ENCODE assay signal across 11 mouse cellular contexts in genomic region chr10:44454753-44455152, GRCm38 (mm10).
DNase-seq lines count a peak whose midpoint lies in the region; ATAC-seq and TF ChIP-seq lines count a peak whose summit lies in the region.
"Had no signal": no experiment of that assay in that cellular context is flagged by ENCODE, and none has a peak within 500 bp of the region (broad histone marks: within the 10 kb centered on the region; RNA-seq: fewer than 3 reads in every experiment).

No protein-coding gene starts in this region.

- no peaks in the 10 kb centered on the region for H3K9me3 ChIP-seq in forebrain, postnatal 0 days (ENCODE audit: low read length)
- no peaks in the 10 kb centered on the region for H3K9me3 ChIP-seq in forebrain, embryonic 16.5 days (ENCODE audit: control insufficient read depth, low read length)
- H3K9me3 ChIP-seq in embryonic facial prominence, embryonic 15.5 days (replicated peaks), result no peaks in the 10 kb centered on the region
- H3K9me3 ChIP-seq in stomach, embryonic 15.5 days, result no peaks in the 10 kb centered on the region
- no peaks in the 10 kb centered on the region for H3K9me3 ChIP-seq in midbrain, embryonic 16.5 days (replicated peaks; ENCODE audit: control insufficient read depth, low read length, poor library complexity, severe bottlenecking)

- H3K27me3 ChIP-seq in forebrain, postnatal 0 days (ENCODE audit: insufficient read depth, low read length), result peaks cover 45% of the 10 kb centered on the region
- H3K27me3 ChIP-seq in forebrain, embryonic 16.5 days (replicated peaks; ENCODE audit: control insufficient read depth, insufficient read depth, low read length), result peaks cover 23% of the 10 kb centered on the region
- no peaks in the 10 kb centered on the region; the same call in 1 of the 2 replicates for H3K27me3 ChIP-seq in liver, adult 2 months (ENCODE audit: control insufficient read depth, insufficient read depth, low read length)
- H3K27me3 ChIP-seq in embryonic facial prominence, embryonic 15.5 days, result peaks cover 10% of the 10 kb centered on the region
- H3K27me3 ChIP-seq in stomach, embryonic 15.5 days (replicated peaks), result peaks cover 18% of the 10 kb centered on the region; the same call in 1 of the 2 replicates
- H3K27me3 ChIP-seq in midbrain, embryonic 16.5 days (ENCODE audit: control insufficient read depth, insufficient read depth, low read depth, low read length), result peaks cover 14% of the 10 kb centered on the region

- no peak for TF ChIP-seq CTCF in forebrain, postnatal 0 days (IDR thresholded peaks at IDR 0.05; ENCODE audit: low read depth)
- TF ChIP-seq CTCF in liver, adult 2 months (IDR thresholded peaks at IDR 0.05; ENCODE audit: low read depth, low read length), result 0 out of 2 replicates have a peak, but pooled peaks have one; percentile 16

- H3K4me3 ChIP-seq in forebrain, postnatal 0 days (ENCODE audit: low read depth, low read length), result no peak overlapping the region
- H3K4me3 ChIP-seq in forebrain, embryonic 16.5 days (replicated peaks; ENCODE audit: low read length), result no peak overlapping the region
- H3K4me3 ChIP-seq in liver, adult 2 months (ENCODE audit: insufficient read depth, low read depth, low read length), result no peak overlapping the region
- peak overlapping the region; percentile 17 for H3K4me3 ChIP-seq in embryonic facial prominence, embryonic 15.5 days (replicated peaks)
- H3K4me3 ChIP-seq in stomach, embryonic 15.5 days (replicated peaks), result no peak overlapping the region
- no peak overlapping the region for H3K4me3 ChIP-seq in midbrain, embryonic 16.5 days (ENCODE audit: low read depth, low read length)

- H3K36me3 ChIP-seq in forebrain, postnatal 0 days (ENCODE audit: insufficient read depth), result no peaks in the 10 kb centered on the region
- no peaks in the 10 kb centered on the region for H3K36me3 ChIP-seq in forebrain, embryonic 16.5 days (ENCODE audit: control insufficient read depth, insufficient read depth)
- no peaks in the 10 kb centered on the region for H3K36me3 ChIP-seq in liver, adult 2 months (ENCODE audit: control insufficient read depth, insufficient read depth, low read length)
- no peaks in the 10 kb centered on the region for H3K36me3 ChIP-seq in embryonic facial prominence, embryonic 15.5 days
- no peaks in the 10 kb centered on the region for H3K36me3 ChIP-seq in stomach, embryonic 15.5 days
- H3K36me3 ChIP-seq in midbrain, embryonic 16.5 days (ENCODE audit: control insufficient read depth, insufficient read depth, low read length), result no peaks in the 10 kb centered on the region

- TF ChIP-seq POLR2A in liver, adult 2 months (IDR thresholded peaks at IDR 0.05; ENCODE audit: extremely low read depth, insufficient read depth, low read length), result no peak

- peak; percentile 21; the same call in 1 of the 2 replicates for ATAC-seq in forebrain, postnatal 0 days
- no peak for ATAC-seq in forebrain, embryonic 16.5 days
- ATAC-seq in embryonic facial prominence, embryonic 15.5 days (ENCODE audit: insufficient number of reproducible peaks, low FRiP score, low TSS enrichment, low read depth), result no peak
- 0 out of 2 replicates have a peak, but pooled peaks have one; percentile 42 for ATAC-seq in stomach, embryonic 15.5 days (ENCODE audit: insufficient read depth, low FRiP score, low read depth)
- ATAC-seq in midbrain, embryonic 16.5 days, result no peak

- no peak overlapping the region for H3K27ac ChIP-seq in forebrain, postnatal 0 days (ENCODE audit: low read depth, low read length)
- H3K27ac ChIP-seq in forebrain, embryonic 16.5 days (ENCODE audit: low read length), result no peak overlapping the region
- H3K27ac ChIP-seq in liver, adult 2 months (replicated peaks; ENCODE audit: insufficient read depth, low read depth, low read length), result no peak overlapping the region
- H3K27ac ChIP-seq in embryonic facial prominence, embryonic 15.5 days (replicated peaks), result no peak overlapping the region
- H3K27ac ChIP-seq in stomach, embryonic 15.5 days, result no peak overlapping the region
- no peak overlapping the region for H3K27ac ChIP-seq in midbrain, embryonic 16.5 days (ENCODE audit: low read length)

- H3K4me2 ChIP-seq in forebrain, postnatal 0 days (ENCODE audit: low read depth), result no peak overlapping the region
- no peak overlapping the region for H3K4me2 ChIP-seq in forebrain, embryonic 16.5 days (ENCODE audit: low read length)
- peak overlapping the region; percentile 13 for H3K4me2 ChIP-seq in embryonic facial prominence, embryonic 15.5 days (replicated peaks)
- H3K4me2 ChIP-seq in stomach, embryonic 15.5 days, result no peak overlapping the region
- H3K4me2 ChIP-seq in midbrain, embryonic 16.5 days (ENCODE audit: low read length), result no peak overlapping the region

- 0 out of 2 replicates have a peak, but pooled peaks cover 10% of the 10 kb centered on the region for H3K4me1 ChIP-seq in forebrain, postnatal 0 days (ENCODE audit: insufficient read depth)
- H3K4me1 ChIP-seq in forebrain, embryonic 16.5 days (replicated peaks; ENCODE audit: control insufficient read depth, insufficient read depth, low read length), result peaks cover 30% of the 10 kb centered on the region
- H3K4me1 ChIP-seq in liver, adult 2 months (ENCODE audit: control insufficient read depth, insufficient read depth, low read length), result no peaks in the 10 kb centered on the region; the same call in 1 of the 2 replicates
- H3K4me1 ChIP-seq in embryonic facial prominence, embryonic 15.5 days, result peaks cover 22% of the 10 kb centered on the region
- H3K4me1 ChIP-seq in stomach, embryonic 15.5 days, result peaks cover 16% of the 10 kb centered on the region
- H3K4me1 ChIP-seq in midbrain, embryonic 16.5 days (ENCODE audit: control insufficient read depth, insufficient read depth, low read length), result peaks cover 17% of the 10 kb centered on the region

- WGBS in forebrain, postnatal 0 days, result 78% methylated on average over 4 of the region's 4 CpGs
- WGBS in forebrain, embryonic 16.5 days, result 83% methylated on average over 4 of the region's 4 CpGs
- 44% methylated on average over 4 of the region's 4 CpGs for WGBS in liver, adult 2 months
- WGBS in embryonic facial prominence, embryonic 15.5 days, result 49% methylated on average over 4 of the region's 4 CpGs
- whole genome bisulfite sequencing in stomach, embryonic 15.5 days, result 47% methylated on average over 4 of the region's 4 CpGs
- WGBS in midbrain, embryonic 16.5 days, result 86% methylated on average over 4 of the region's 4 CpGs

- no peak overlapping the region for H3K9ac ChIP-seq in forebrain, postnatal 0 days
- H3K9ac ChIP-seq in forebrain, embryonic 16.5 days (replicated peaks; ENCODE audit: low read depth, low read length), result no peak overlapping the region
- H3K9ac ChIP-seq in liver, adult 2 months (ENCODE audit: low read depth, low read length), result no peak overlapping the region
- H3K9ac ChIP-seq in embryonic facial prominence, embryonic 15.5 days, result no peak overlapping the region
- H3K9ac ChIP-seq in stomach, embryonic 15.5 days, result no peak overlapping the region
- no peak overlapping the region for H3K9ac ChIP-seq in midbrain, embryonic 16.5 days (ENCODE audit: low read depth, low read length)

- H3K79me2 ChIP-seq in liver, adult 2 months (ENCODE audit: control insufficient read depth, insufficient read depth, low read length), result no peaks in the 10 kb centered on the region

- peak; percentile 20 for DNase-seq in forebrain, postnatal 0 days
- peak; percentile 86 for DNase-seq in liver, adult 2 months (ENCODE audit: extremely low read depth, low read depth, low spot score)
- no peak for DNase-seq in liver
- DNase-seq in thymus, postnatal 14 days, result no peak
- DNase-seq: cerebellum, adult 9-11 months; layer of hippocampus, adult 9-11 months; lung, adult 2 months had no signal

Comparison
In these comparisons a context has a peak if more than half of its experiments do, and no peak if none do; other contexts are left out.
1. ATAC-seq: peak in forebrain, postnatal 0 days (single experiment) and stomach, embryonic 15.5 days (single experiment); none in forebrain, embryonic 16.5 days (single experiment), embryonic facial prominence, embryonic 15.5 days (single experiment) and midbrain, embryonic 16.5 days (single experiment).
2. DNase-seq: peak in forebrain, postnatal 0 days (single experiment) and liver, adult 2 months (single experiment); none in liver (single experiment) and thymus, postnatal 14 days (single experiment).